Mouse (Mus musculus) CH12.LX (cell line): ENCODE measurements around the gene Ccdc115. TPM values are rescaled to one million over a fixed set of nuclear protein-coding genes. Genes with fewer than 3 reads are reported as not detected.

Experiments
- DNase-seq: peaks from one replicate; pipeline ENCODE4 v3.0.0-alpha.2; 2013; ENCODE audit errors: extremely low read depth
- H3K27ac ChIP-seq: 2 replicates; pipeline ENCODE4 v1.5.1; 2012; ENCODE audit warnings: low read depth, mild to moderate bottlenecking, control low read depth, moderate library complexity; ENCODE audit not compliant: insufficient read depth
- H3K27me3 ChIP-seq: replicated peaks from 2 replicates; pipeline ENCODE3; 2012; ENCODE audit warnings: inconsistent platforms
- H3K36me3 ChIP-seq, 2 experiments: replicated peaks in 1 of 2; 2 replicates each; pipeline versions ENCODE3 to v1.6.1; 2012; ENCODE audit warnings: inconsistent platforms in 1 of 2, low read length in 1 of 2, mild to moderate bottlenecking in 1 of 2, mixed read lengths in 1 of 2, moderate library complexity in 1 of 2; ENCODE audit not compliant: control insufficient read depth in 1 of 2, insufficient read depth in 1 of 2
- H3K4me1 ChIP-seq, 2 experiments: 2 replicates each; pipeline ENCODE4 v1.6.1; 2012; ENCODE audit warnings: inconsistent platforms in 1 of 2, moderate library complexity in 1 of 2; ENCODE audit not compliant: insufficient read depth in 2 of 2, control insufficient read depth in 1 of 2
- H3K4me2 ChIP-seq: 2 replicates; pipeline ENCODE4 v1.6.1; 2012; ENCODE audit warnings: low read depth, mild to moderate bottlenecking, control low read depth; ENCODE audit not compliant: poor library complexity, insufficient read depth, severe bottlenecking
- H3K4me3 ChIP-seq, 3 experiments: fragments of 150-350 bp in 1 of 3; sonication (generic) in 1 of 3; replicated peaks in 1 of 3; 2 replicates each; pipeline versions ENCODE3 to v1.5.1; 2011 to 2012; ENCODE audit warnings: low read depth in 2 of 3, low read length in 2 of 3, mild to moderate bottlenecking in 2 of 3, moderate library complexity in 2 of 3, control low read depth in 1 of 3, improper control_type of control experiment in 1 of 3, inconsistent platforms in 1 of 3, mixed read lengths in 1 of 3; ENCODE audit not compliant: poor library complexity in 1 of 3
- H3K79me2 ChIP-seq: replicated peaks from 2 replicates; pipeline ENCODE4 v1.6.1; 2012; ENCODE audit warnings: mild to moderate bottlenecking, moderate library complexity; ENCODE audit not compliant: control insufficient read depth, poor library complexity, insufficient read depth, severe bottlenecking; ENCODE audit errors: extremely low read depth
- H3K9ac ChIP-seq: 2 replicates; pipeline ENCODE4 v1.6.1; 2012; ENCODE audit warnings: low read depth, mild to moderate bottlenecking, control low read depth, moderate library complexity; ENCODE audit not compliant: insufficient read depth
- H3K9me3 ChIP-seq: replicated peaks from 2 replicates; pipeline ENCODE3; 2012; ENCODE audit warnings: low read length, inconsistent platforms, mixed read lengths
- BHLHE40 ChIP-seq: IDR thresholded peaks from 2 replicates; pipeline ENCODE4 v1.6.1; 2011; ENCODE audit warnings: mild to moderate bottlenecking, low read depth, low read length, improper control_type of control experiment
- CHD1 ChIP-seq: IDR thresholded peaks from 2 replicates; pipeline ENCODE4 v1.6.1; 2012; ENCODE audit warnings: low read depth, low read length, improper control_type of control experiment, inconsistent platforms
- E2F4 ChIP-seq: IDR thresholded peaks from 2 replicates; pipeline ENCODE4 v1.6.1; 2011; ENCODE audit warnings: low read depth, low read length, improper control_type of control experiment; ENCODE audit not compliant: insufficient replicate concordance
- ELF1 ChIP-seq: IDR thresholded peaks from 2 replicates; pipeline ENCODE4 v1.6.1; 2014; ENCODE audit warnings: low read depth, mild to moderate bottlenecking, inconsistent platforms, low read length, improper control_type of control experiment
- ETS1 ChIP-seq: conservative IDR thresholded peaks from 2 replicates; pipeline ENCODE4 v1.6.1; 2012; ENCODE audit warnings: low read depth, mild to moderate bottlenecking, inconsistent platforms, low read length, improper control_type of control experiment, moderate library complexity
- HCFC1 ChIP-seq: IDR thresholded peaks from 2 replicates; pipeline ENCODE4 v1.6.1; 2012; ENCODE audit warnings: low read depth, mild to moderate bottlenecking, inconsistent platforms, low read length, improper control_type of control experiment
- JUND ChIP-seq: conservative IDR thresholded peaks from 2 replicates; pipeline ENCODE4 v1.6.1; 2011; ENCODE audit warnings: low read depth, low read length, improper control_type of control experiment
- KAT2A ChIP-seq: IDR thresholded peaks from 2 replicates; pipeline ENCODE4 v1.6.1; 2012; ENCODE audit warnings: low read length, improper control_type of control experiment, inconsistent platforms; ENCODE audit not compliant: insufficient replicate concordance
- MAFK ChIP-seq: IDR thresholded peaks from 2 replicates; pipeline ENCODE4 v1.6.1; 2011; ENCODE audit warnings: low read length, improper control_type of control experiment; ENCODE audit not compliant: insufficient replicate concordance
- MAZ ChIP-seq: IDR thresholded peaks from 2 replicates; pipeline ENCODE4 v1.6.1; 2012; ENCODE audit warnings: low read depth, mild to moderate bottlenecking, inconsistent platforms, low read length, improper control_type of control experiment, moderate library complexity
- MEF2A ChIP-seq: IDR thresholded peaks from 2 replicates; pipeline ENCODE4 v1.6.1; 2014; ENCODE audit warnings: low read depth, mild to moderate bottlenecking, inconsistent platforms, low read length, improper control_type of control experiment, borderline replicate concordance
- MYC ChIP-seq: IDR thresholded peaks from 2 replicates; pipeline ENCODE4 v1.6.1; 2011; ENCODE audit warnings: low read depth, mild to moderate bottlenecking, improper control_type of control experiment, low read length
- NELFE ChIP-seq: IDR thresholded peaks from 2 replicates; pipeline ENCODE4 v1.6.1; 2011; ENCODE audit warnings: low read depth, low read length, improper control_type of control experiment
- NRF1 ChIP-seq: IDR thresholded peaks from 2 replicates; pipeline ENCODE4 v1.6.1; 2014; ENCODE audit warnings: low read depth, mild to moderate bottlenecking, inconsistent platforms, low read length, improper control_type of control experiment, moderate library complexity
- POLR2A ChIP-seq: IDR thresholded peaks from 2 replicates; pipeline ENCODE4 v1.6.1; 2011; ENCODE audit warnings: low read depth, mild to moderate bottlenecking, improper control_type of control experiment, low read length
- SMC3 ChIP-seq: IDR thresholded peaks from 2 replicates; pipeline ENCODE4 v1.6.1; 2011; ENCODE audit warnings: low read depth, low read length, improper control_type of control experiment
- UBTF ChIP-seq: IDR thresholded peaks from 2 replicates; pipeline ENCODE4 v1.6.1; 2012; ENCODE audit warnings: low read depth, mild to moderate bottlenecking, inconsistent platforms, low read length, improper control_type of control experiment, moderate library complexity
- USF1 ChIP-seq: IDR thresholded peaks from 2 replicates; pipeline ENCODE4 v1.6.1; 2014; ENCODE audit warnings: low read depth, mild to moderate bottlenecking, inconsistent platforms, low read length, improper control_type of control experiment
- USF2 ChIP-seq: conservative IDR thresholded peaks from 2 replicates; pipeline ENCODE4 v1.6.1; 2011; ENCODE audit warnings: low read depth, low read length, improper control_type of control experiment
- ZC3H11A ChIP-seq: IDR thresholded peaks from 2 replicates; pipeline ENCODE4 v1.6.1; 2012; ENCODE audit warnings: low read depth, mild to moderate bottlenecking, inconsistent platforms, low read length, improper control_type of control experiment
- ZKSCAN1 ChIP-seq: IDR thresholded peaks from 2 replicates; pipeline ENCODE4 v1.6.1; 2012; ENCODE audit warnings: low read depth, inconsistent platforms, low read length, improper control_type of control experiment, borderline replicate concordance
- ZMIZ1 ChIP-seq: IDR thresholded peaks from 2 replicates; pipeline ENCODE4 v1.6.1; 2012; ENCODE audit warnings: low read depth, mild to moderate bottlenecking, inconsistent platforms, low read length, improper control_type of control experiment
- ZNF384 ChIP-seq: IDR thresholded peaks from 2 replicates; pipeline ENCODE4 v1.6.1; 2012; ENCODE audit warnings: low read depth, low read length, improper control_type of control experiment, inconsistent platforms
- dilution Hi-C: fragments of 300-500 bp; cut with MboI; formaldehyde crosslinking; loops from 2 replicates; pipeline ENCODE4 v1.14.3; 2020; ENCODE audit warnings: low sequenced_read_pairs; ENCODE audit not compliant: extremely low pct_unique_long_range_greater_than_20kb, extremely low pct_ligation_motif_present
- in situ Hi-C: fragments of 300-500 bp; cut with MboI; formaldehyde crosslinking; loops from 3 replicates; pipeline ENCODE4 v1.14.3; 2019; ENCODE audit warnings: low sequenced_read_pairs, low pct_ligation_motif_present, low pct_unique_long_range_greater_than_20kb, mixed read lengths
- polyA plus RNA-seq: library from polyadenylated mRNA; unstranded; fragments of >175 nt; gene quantifications from 2 replicates; pipeline ENCODE4 v1.2.1, GENCODE M21; 2012; ENCODE audit warnings: low read depth; ENCODE audit not compliant: insufficient read length
- total RNA-seq, 2 experiments: library from RNA; depleted of rRNA; stranded (reverse); fragments of 300-350 nt in 1 of 2; fragments of >200 nt in 1 of 2; gene quantifications; 2 replicates each; pipeline ENCODE4 v1.2.3; 2012 to 2014

The Ccdc115 gene
- total and polyA plus RNA-seq, 3 experiments, result 66.5 to 98.8 (median 96.3) TPM

- in situ Hi-C loops (no loop called here), dilution Hi-C loops (no loop called here)
- H3K9ac ChIP-seq, result no peak overlapping the region
- no peak for TF ChIP-seq MAFK
- TF ChIP-seq JUND, result no peak
- TF ChIP-seq NELFE, result no peak
- TF ChIP-seq KAT2A, result no peak
- TF ChIP-seq SMC3, result no peak
- TF ChIP-seq ZNF384, result no peak
- TF ChIP-seq POLR2A, result no peak
- TF ChIP-seq USF1, result no peak
- no peak for TF ChIP-seq MYC
- TF ChIP-seq E2F4, result no peak
- TF ChIP-seq MAZ, result no peak
- no peak for TF ChIP-seq MEF2A
- no peak for TF ChIP-seq UBTF
- no peak overlapping the region for H3K27ac ChIP-seq
- no peaks in the 10 kb centered on the region for H3K79me2 ChIP-seq
- H3K36me3 ChIP-seq, result peaks cover 0 to 15% of the 10 kb centered on the region in 2 experiments
- H3K9me3 ChIP-seq, result no peaks in the 10 kb centered on the region
- H3K4me1 ChIP-seq, result peaks cover 30 to 68% of the 10 kb centered on the region in 2 experiments
- H3K27me3 ChIP-seq, result no peaks in the 10 kb centered on the region
- H3K4me3 ChIP-seq, result no peak overlapping the region
- no peak overlapping the region for H3K4me2 ChIP-seq
- no peak for DNase-seq
Measured at GRCm38 (mm10) chr1:34468051-34468450, 28.6 kb upstream of the Ccdc115 start.

- peaks cover 27 to 61% of the 10 kb centered on the region in 2 experiments for H3K4me1 ChIP-seq
- DNase-seq, result no peak
- H3K27ac ChIP-seq, result no peak overlapping the region
- no peaks in the 10 kb centered on the region for H3K27me3 ChIP-seq
- no peak for TF ChIP-seq SMC3
- no peak for TF ChIP-seq NRF1
- no peak for TF ChIP-seq BHLHE40
- no peak for TF ChIP-seq ETS1
- no peak for TF ChIP-seq HCFC1
- no peak for TF ChIP-seq E2F4
- no peak for TF ChIP-seq ZMIZ1
- no peak for TF ChIP-seq ZKSCAN1
- no peak for TF ChIP-seq ZC3H11A
- TF ChIP-seq UBTF, result no peak
- no peak for TF ChIP-seq ELF1
- TF ChIP-seq NELFE, result no peak
- TF ChIP-seq MYC, result no peak
- TF ChIP-seq POLR2A, result no peak
- TF ChIP-seq USF2, result no peak
- no peak for TF ChIP-seq KAT2A
- no peak for TF ChIP-seq CHD1
- dilution Hi-C loops, result no loop called here
- in situ Hi-C loops, result no loop called here
- H3K9ac ChIP-seq, result no peak overlapping the region
- no peak overlapping the region for H3K4me3 ChIP-seq
- H3K36me3 ChIP-seq, result peaks cover 0 to 7% of the 10 kb centered on the region in 2 experiments
- H3K4me2 ChIP-seq, result no peak overlapping the region
- no peaks in the 10 kb centered on the region for H3K9me3 ChIP-seq
- H3K79me2 ChIP-seq, result no peaks in the 10 kb centered on the region
Measured at GRCm38 (mm10) chr1:34465445-34465844, 26.0 kb upstream of the Ccdc115 start.
